Mouse (Mus musculus) MN1 (cell line): Measurements from ENCODE around the gene Ing2.

Experiments used
- DNase-seq: peaks from one replicate; pipeline ENCODE4 v3.0.0-alpha.2; 2016; ENCODE audit warnings: low spot score

Gene Ing2

DNA sequence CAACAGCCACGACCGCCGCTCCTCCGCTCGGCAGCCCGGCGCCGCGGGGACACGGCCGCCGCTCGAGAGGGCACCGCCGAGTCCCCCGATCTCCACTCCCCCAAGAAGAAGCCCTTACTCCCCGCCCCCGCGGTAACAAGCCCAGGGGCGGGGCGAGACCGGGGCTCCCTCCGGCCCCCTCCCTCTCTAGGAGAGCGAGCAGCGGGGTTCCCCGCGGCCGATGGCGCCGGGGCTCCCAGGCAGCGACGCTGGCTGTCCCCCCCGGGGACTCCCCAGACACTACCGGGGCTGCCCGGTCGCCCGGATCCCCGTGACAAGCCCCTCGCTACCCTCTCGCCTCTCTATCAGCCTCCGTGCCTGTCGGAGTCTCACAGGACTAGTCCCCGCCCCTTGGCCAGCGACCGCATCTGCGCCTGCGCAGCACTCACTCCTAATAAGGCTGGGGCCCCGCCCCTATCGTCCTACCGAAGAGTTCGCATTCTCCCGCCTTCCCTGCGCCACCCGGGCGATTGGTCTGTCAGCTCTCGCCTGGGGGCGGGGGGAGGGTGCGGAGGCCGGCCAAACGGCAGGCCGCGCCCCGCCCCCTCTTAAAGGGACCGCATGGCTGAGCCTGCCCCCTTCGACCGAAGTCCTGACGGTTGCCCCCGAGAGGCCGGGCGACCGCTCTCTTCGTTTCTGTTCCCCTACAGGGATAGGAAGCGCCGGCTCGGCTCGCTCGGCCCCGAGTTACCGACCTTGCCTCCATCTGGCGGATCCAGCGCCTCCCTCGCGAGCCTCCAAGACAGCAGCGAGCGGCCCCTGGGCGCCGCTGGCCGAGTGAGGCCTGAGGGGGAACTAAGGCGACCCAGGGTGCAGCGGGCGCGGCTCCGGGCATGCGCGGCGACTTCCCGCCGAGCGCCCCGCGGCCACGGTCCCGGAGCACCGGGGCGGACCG lies at the start of gene Ing2:
Gene Ing2 (minus strand): TSS at position 780 of the 934 bp plus-strand sequence.
- DNase-seq, result peak; percentile 100

DNA sequence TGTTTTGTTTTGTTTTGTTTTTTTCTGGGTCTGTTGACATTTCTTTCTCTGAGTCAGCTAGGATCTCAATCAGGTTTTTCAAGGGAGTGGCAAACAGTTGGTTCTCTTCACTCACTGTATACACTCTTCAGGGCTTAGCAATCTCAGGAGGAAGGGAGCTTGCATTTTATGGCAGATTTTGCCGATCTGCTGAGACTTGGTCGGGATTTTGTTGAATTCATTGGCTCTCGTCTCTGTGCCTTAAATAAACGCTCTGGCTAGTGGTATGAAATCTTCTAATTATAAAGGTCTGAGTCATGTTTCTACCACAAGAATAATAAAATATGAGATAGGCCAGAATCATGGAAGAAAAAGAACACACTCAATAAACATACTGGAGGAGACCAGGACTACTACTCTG lies 46.3 kb upstream of the Ing2 start:
- DNase-seq, result no peak

DNA sequence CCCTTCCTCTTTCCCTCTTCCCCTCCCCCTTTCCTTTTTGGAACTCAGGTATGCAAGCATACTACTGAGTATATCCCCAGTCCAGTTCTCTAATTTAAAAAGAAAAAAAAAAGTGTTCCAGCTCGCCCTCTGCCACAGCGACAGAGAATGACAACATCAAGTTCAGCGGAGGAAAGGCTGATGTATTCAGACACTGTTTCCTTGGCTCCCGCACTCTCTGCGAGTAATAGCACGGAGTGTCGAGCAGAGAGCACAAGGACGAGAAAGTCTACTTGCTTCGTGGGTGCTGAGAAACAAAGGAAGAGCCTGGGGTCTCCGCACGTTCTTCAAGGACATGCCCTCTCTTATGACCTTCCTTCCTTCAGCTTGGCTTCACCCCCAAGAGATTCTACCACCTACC lies 43.3 kb upstream of the Ing2 start:
- no peak for DNase-seq

DNA sequence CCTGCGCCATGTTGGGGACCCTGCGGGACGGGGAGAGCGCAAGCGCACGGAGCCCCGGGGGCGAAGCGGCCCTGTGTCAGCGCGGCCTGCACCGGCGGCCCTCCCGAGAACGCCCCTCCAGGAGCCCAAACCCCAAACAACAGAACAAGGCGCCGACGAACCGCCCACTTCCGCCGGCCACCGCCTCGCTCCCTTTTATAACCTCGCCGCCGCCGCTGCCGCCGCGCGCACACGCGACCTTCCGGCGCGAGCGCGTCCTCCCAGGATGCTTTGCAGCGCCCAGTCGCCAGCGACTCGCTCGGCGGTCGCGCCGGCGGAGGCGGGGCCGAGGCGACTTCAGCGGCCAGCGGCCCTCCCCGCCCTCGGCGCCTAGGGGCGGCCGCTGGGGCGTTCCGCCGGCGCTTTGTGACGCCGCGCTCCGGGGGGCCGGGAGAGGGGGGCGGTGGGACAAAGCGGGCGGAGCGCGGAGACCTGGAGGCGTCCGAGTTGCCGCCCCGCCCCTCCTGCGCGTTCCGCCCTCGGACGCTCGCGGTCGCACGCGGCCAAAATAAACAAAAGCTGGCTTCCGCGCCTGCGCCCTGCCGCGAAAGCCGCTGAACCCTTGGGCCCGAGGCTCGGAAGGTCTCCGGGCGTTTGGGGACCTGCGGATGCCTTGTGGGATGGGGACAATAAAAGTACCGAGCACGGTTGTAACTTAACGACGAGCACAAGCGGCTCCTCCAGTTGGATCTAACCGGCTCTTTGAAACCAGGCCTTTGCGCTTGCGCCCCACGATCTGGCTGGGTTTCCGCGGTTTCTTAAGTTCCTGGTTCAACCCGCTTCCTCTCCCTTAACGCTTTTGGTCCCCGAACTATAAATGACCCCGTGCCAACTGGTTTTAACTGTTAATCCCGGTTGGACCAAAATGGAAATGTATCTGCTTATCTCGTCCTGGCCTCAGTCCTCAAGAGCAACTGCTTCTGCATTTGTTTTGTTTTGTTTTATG lies 38.7 kb upstream of the Ing2 start, which contains the start of gene Cdkn2aip:
Gene Cdkn2aip (minus strand): TSS at position 172 of the 985 bp plus-strand sequence.
- DNase-seq, result peak; percentile 99

DNA sequence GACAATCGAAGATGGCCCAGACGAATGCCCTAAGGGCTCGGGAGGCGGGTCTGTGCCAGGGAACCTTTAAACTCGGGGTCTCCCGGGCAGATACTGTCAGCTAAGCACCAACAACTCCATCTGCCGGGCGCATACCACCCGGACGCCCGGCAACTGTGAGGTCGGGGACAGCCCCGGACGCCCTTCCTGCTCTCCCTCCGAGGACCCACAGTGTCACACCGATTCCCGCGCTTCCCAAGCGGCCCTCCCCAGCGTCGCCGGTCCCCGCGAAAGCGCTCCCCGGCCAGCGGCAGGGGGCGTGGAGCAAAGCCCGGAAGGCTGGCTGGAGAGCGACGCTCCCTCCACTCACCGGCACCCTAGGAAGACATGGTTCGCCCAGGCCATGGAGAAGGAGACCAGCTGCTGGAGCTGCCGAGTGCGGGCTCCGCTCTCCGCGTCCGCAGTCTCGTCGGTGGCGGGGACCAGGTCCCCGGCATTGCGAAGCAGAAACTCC lies 37.9 kb upstream of the Ing2 start:
- DNase-seq, result peak; percentile 69

DNA sequence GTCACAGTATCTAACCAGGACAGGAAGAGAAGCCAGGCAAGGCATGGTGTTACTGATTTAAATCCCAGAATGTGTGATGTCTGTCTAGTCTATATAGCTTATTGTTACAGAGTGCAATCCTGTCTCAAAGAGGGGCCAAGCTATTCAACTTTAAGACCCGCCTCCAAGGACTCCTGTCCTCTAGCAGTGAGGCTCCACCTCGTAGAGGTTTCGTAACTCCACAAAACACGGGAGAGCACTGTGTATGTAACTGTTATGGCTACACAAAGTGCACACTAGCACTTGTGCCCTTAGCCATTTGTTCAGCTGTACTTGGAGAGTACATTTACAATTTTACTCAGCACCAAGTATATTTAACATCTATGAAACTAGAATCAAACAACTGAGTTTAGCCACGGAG lies 32.8 kb upstream of the Ing2 start:
- DNase-seq, result no peak

DNA sequence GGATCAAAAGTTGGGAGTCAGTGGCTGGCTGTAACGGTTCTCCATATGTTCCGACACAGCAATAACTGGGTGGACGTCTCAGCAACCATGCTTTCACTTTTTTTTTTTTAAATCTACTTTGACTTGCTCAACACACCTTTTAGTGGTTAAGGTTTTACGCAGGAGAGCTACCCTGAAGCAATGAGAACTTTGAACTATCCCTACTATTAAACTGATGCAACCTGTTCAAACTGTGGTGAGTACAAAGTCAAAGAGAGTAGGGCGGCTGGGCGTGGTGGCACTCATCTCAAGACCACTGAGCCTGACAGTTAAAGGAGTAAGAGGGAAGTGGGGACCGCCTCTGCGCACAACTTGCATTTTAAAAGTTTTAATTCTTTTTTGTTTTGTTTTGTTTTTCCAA lies 31.4 kb upstream of the Ing2 start:
- DNase-seq, result no peak

DNA sequence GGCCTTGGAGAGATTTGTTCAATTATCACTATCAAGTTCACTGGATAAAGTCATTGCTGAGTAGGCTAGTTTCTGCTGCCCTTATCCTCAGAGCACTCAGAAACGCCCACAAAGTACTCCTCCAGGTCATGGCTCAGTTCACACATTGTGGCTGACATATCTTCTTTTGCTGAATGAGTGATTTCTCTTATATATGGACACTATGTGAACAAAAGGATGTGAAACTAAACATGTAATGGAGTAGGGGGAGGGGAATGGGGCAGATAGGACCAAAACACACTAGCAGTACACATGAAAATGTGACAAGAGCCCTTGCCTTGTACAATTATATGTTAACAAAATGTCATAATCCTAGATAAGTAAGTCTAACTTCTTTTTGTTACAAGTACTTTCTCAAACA lies 27.0 kb upstream of the Ing2 start:
- DNase-seq, result no peak

DNA sequence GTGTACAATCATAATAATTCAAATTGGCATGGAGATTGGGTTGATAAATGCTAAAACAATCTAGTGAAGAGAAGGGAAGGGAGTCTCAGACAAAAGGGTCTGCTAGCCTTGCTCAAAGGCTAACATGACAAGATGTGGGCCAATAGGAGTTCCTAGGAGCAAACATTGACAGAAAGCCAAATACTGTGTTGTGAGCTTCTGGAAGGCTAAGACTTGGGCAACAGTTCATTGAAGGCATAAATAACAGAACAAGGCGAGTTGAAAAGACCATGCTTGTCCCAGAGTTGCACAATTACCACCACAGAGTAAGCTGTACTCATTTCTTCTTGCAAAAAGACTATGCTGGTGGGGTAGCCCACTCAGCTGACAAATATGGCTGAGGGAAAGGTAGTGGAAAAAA lies 22.3 kb upstream of the Ing2 start:
- no peak for DNase-seq

DNA sequence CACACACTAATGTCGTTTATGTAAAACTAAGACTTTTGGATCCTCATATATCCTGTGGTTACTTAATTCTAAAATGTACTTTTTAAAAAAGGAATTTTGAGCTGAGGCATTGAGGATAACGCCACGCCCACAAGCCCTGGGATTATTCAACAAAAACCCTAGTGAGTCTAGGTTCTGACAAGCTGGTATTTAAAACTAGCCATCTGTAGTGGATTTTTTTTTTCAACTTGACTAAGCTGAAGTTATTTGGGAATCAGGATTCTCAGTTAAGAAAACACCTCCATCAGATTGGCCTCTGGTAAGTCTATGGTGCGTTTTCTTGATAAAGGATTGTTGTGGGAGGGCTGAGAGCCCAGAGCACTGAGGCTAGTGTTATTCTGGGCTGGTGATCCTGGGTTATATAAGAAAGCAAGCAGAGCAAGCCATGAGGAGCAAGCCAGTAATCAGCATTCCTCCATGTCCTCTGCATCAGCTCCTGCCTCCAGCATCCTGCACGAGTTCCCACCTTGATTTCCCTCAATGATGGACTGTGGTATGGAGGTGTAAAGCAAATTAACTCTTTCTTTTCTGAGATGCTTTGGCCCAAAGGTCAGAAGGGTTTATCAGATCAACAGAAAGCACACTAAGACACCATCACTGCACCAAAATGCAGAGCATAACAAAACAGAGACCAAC lies 20.2 kb upstream of the Ing2 start:
- no peak for DNase-seq

DNA sequence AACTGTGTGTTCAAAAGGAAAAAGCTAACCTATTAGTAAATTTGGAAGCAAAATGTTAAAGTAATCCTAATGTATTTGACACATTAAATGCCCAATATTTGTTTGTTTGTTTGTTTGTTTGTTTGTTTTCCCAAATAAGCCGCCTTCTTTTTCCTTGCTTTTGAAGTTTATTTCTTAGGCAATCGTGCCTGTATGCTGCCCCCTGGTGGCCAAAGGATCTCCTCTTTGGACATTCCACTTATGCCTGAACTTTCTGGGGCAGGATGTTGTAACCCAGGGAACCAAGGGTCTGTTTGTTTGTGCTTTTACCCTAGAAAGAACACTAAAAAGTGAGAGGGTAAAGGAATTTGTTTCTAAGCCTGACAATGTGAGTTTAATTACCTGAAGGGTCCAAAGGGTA lies 17.8 kb upstream of the Ing2 start:
- peak; percentile 83 for DNase-seq

DNA sequence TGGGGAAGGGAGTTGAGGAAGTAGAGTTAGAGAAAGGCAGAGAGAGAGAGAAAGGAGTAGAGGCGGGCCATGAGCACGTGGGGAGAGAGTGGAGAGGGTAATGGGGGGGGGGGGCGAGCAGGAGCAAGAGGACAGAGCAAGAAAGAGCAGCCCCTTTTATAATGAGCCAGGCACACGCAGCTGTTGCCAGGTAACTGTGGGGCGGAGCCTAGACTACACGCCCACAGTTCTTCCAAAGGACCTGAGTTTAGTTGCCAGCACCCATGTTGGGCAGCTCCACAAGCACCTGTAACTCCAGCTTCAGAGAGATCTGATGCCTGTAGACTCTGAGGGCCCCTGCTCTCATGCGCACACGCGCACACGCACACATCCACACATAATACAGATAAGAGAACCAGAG lies 16.5 kb upstream of the Ing2 start:
- DNase-seq, result no peak

DNA sequence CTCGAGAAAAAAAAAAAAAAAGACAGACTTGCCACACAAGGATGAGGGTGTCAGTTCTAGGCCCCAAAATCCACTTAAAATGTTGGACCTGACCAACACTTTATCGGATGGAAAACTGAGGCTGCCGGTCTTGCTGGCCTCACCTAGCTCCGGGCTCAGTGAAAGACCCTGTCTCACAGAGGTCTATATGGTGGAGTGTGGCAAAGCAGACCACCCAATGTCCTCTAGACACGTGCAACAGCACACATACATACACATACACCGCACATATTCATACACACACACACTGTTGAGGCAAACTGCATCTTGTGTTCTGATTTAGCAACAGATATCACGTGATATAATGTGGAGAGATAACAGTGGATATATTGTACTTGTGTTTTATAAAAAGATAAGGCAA lies 15.9 kb upstream of the Ing2 start:
- DNase-seq, result no peak

DNA sequence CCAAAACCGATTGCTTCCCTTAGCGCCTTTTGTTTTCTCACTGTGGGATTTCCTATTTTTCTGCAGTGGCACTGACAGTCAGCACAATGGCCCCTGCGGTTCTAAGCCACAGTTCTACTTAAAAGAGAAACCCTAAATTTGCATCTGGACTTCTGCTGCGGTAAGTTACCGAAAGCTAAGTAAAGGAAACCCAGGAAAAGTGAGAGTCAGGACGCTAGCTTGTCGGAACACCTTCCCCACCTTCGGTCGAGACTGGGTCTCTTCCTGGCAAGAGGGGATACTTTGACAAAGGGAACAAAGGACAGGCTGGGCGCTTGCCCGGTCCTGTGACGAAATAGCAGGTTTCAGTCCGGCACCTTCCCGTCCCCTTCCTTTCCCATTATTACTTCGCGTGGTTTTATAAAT lies 15.3 kb upstream of the Ing2 start:
- no peak for DNase-seq

DNA sequence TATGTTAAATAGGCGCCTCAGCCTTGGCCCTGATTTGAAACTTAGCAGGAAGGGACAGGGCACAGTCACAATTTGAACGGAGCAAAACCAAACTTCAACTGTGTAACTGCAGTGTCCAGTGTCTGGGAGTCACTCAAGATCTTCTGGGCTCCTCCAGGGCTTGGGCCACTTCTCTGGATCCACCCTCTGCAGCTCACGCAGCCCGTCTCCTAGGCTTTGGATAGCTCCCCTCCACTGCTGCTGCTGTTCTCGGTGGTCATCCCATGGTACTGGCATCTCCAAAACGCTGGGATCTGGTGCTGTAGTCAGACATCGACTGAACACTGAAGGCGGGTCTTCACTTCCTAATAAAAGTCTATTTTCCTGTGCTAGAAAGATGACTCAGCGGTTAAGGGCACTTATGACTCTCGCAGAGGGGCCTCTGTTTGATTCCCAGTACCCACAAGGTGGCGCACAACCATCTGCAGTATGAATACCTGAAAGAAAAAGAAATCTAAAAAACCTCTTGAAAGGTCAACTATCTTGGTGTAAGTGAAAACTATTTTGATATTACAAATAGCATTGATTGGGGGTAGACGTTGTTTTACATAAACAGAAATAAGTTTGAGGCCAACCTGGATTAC lies 14.5 kb upstream of the Ing2 start:
- no peak for DNase-seq

DNA sequence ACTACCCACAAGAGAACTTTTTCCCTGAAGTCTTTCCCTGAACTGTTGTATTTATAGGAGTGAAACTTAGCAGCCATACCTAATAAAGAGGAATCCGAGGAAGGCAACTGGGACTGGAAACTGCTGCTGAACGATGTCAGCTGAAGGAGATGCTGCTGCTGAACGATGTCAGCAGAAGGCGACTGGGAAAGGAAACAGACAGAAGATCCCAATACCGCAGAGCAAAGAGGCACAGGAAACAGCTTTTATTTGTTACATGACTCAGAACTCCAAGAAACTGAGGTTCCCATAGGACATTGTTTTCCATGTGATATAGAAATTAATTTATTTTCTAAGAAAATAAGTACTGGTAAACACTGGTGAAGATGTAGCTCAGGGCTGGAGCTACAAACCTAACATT lies 9.1 kb upstream of the Ing2 start:
- no peak for DNase-seq

DNA sequence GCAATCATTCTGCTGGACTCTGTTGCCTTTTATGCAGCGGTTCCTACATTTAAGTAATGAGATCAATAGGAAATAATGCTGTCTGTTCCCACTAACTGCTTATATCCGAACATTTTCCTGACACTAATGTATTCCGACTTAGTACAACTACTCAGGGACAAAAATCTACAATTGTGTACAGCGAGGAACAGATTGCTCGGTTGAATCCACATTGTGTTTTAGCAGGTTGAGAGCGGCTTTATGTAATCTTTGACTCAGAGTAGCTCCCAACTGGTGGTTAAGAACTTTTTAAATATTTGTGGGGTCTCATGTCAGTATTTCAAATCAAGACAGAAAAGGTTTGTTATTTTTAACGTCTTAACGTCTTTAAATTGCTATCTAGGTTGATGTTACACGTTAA lies 8.6 kb upstream of the Ing2 start:
- no peak for DNase-seq

DNA sequence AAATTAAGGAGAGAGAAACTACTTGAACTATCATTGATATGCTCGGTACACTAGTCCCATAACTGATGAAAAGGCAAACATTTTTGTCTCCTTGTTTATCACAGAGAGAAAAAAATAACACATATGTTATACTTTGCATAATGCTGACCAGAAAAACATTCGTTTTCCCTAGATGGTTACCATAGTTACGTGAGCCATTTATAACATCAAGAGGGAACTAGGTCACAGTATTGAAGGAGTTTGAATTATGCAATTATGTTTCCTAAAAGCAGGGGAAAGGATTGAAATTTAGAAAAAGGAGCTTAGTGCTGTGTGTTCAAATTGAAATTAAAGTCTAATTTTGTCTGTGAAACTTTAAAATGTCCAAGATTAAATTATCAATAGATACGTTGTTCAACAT lies 5.0 kb upstream of the Ing2 start:
- DNase-seq, result no peak

DNA sequence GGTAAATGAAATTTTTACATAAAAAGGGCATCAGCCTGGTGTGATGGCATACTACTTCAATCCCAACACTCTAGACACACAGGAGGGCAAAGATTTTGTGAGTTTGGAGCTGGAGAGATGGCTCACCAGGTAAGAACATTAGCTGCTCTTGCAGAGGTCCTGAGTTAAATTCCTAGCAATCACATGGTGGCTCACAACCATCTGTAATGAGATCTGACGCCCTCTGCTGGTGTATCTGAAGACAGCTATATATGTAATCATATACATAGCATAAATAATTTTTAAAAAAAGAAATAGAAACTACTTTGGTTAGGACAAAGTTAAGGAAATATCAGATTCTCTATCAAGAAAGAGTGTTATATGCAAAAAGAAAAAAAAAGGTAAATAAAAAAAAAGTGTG lies 4.2 kb upstream of the Ing2 start:
- no peak for DNase-seq

DNA sequence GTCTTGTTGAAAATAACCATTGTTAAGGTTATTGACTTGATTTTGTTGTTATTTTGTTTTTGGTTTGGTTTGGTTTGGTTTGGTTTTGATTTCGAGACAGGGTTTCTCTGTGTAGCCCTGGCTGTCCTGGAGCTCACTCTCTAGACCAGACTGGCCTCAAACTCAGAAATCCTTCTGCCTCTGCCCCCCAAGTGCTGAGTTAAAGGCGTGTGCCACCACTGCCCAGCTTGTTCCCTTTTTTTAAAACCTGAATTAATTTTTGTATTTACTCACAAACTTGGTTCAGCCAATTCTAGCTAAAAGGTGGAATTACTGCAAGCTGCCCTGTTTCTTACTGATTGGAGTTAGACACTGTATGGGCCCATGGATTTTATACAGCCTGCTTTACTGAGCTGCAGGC lies 1.3 kb upstream of the Ing2 start:
- DNase-seq, result no peak

DNA sequence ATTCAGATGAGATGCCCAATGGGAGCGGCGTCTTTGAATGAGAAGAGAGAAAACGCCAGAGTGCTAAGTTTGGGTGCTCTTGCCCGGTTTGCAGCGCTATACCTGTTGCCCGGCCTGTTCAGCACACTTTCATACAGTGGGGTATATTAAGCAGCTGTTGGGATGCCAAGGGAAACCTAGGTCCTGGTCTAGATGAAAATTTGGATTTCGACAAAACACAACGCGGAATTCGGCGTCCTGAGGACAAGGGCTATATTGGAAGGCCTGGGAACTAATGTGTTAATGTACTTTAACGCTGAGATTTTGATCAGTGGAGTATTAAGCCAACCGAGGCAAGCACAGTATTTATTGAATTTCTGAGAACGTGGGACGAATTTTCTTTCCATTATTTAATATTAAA lies 868 bp upstream of the Ing2 start:
- DNase-seq, result no peak

DNA sequence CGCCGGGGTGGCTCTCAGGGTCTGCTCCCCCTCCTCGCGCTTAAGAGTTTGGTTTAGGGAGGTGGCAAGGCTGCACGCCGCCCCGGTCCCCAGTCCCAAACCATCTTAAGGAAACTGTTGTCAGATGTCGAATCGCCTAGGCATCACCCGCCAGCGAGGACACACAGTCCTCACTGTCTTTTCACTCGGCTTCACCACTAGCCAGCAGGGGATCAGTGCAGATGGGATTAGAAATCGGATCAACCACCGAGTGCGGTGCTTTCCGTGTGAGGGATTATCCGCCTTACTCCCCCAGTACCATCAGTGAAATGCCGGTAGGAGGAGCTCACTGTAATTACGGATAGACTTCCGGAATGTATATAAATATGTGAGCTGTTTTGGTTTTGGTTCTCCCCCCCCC lies 430 bp upstream of the Ing2 start:
- DNase-seq, result peak; percentile 75
